Mouse (Mus musculus): Measurements from ENCODE around the gene Zfp935. TPM values are rescaled to one million over a fixed set of nuclear protein-coding genes. Genes with fewer than 3 reads are reported as not detected.
"Not testable (repeated sequence)": the region's sequence is repeated elsewhere in the genome, so short reads cannot be mapped to it uniquely, and the experiment has no call there.

Zfp935 gene
- total RNA-seq (2021): not detected
- long read RNA-seq, experiment 1: 0 reads
- long read RNA-seq, experiment 2: 0 reads

DNA sequence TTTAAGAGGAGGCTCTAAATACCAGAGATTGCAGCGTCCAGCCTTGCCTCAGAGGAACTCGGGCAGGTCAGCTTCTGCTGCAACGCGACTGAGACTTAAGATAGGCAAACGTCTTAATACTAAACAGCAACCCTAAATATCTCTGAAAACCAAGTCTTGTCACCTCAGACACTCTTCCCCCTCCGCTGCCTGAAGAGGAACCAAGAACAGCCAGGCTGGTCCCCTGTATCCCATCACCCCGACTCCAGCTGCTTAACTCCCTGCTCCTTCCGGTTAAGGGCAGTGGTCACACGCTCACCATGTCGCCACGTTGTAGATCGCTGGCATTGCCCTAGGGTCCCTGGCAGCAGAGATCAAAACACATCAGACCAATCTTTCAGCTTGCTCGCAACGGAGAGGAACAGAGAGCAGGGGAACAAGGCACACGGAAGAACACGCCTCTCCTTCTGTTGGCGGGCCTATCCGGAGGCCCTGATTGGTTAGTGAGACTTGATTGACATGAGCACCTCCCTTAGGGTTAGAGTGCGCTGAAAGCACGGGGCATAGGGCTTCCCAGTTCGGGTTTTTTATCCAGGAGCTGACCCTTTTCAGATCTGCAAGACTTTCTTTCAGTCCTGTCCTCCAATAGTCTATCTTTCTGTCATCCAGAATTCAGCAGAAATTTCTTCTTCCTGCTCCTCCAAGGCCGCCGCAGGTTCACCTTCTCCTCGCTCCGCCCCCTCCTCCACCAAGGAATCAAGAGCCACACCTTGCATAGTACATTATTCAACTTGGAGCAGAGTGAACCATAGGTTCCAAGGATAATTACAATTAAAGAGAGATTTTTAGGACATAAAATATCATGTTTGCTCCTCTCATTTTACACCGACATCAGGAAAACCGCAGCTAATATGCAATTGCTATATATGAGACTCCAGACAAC is at the start of gene Zfp935:
Gene Zfp935, minus strand, starts transcription at position 323 of the 922 bp plus-strand sequence.
- DNase-seq: peak; percentile 68 to 75
- intact Hi-C loops (cut with DNase I): not testable (repeated sequence)

DNA sequence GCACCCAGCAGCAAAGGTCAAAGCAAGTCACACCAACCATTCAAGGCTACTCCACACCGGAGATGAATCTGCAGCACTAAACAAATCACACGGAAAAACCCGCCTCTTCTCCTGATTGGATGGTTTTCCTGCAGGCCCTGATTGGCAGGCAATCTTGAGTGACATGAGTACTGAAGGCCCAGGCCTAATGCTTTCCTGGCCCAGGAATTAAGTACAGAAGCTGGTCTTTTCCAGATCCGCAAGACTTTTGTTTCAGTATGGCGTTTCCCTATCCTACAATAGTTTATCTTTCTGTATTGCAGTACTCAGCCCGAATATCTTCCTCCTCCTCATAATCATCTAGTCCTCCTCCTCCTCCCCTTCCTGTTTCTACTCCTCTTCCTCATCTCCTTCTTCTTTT is 12.8 kb upstream of the Zfp935 start, which contains the start of gene Zfp934:
Gene Zfp934, minus strand, starts transcription at position 101 of the 400 bp plus-strand sequence.
- intact Hi-C loops (cut with DNase I); DNase-seq: not testable (repeated sequence)

DNA sequence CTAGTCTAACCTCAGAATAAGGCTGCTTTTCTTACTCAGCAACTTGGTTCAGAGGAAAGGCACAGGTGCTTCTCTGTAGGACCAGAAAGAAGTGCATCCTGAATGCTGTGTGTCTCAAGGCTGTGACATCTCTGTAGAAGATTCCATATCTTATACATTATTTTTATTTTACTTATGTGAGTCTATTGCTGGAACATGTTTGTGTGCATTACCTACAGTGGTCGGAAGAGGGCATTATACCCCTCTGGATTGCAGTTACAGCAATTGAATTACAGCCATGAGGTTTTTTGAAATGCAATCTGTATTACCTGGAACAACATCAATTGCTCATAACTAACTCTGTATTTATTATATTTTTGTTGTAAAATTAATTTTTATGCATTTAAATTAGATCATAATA is 3.4 kb upstream of the Zfp935 start:
- intact Hi-C loops (cut with DNase I): loop anchor here (10.0 kb wide), 1 partner anchor 293 kb away; the partner anchor contains the start of gene Fbp2
- DNase-seq: peak; percentile 1 to 23

DNA sequence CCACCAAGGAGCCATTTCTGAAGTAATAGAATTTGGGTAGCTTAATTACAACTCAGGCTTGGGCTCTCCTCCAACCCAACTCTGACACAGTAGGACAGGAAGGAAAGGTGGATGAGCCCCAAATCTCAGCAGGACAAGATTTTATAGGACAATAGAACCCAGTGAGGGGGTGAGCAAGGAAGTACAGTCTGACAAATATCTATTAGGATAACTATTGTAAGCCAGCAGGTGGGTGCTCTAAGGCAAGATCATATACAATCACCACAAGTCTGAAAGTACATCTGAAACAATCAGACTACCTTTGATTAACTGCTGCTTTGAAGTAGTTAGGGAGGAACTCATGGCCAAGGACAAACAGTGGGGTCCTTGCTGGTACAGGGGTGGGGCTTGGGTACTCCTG is 28.2 kb downstream of the Zfp935 start:
- intact Hi-C loops (cut with DNase I); DNase-seq: not testable (repeated sequence)

GRCm38 (mm10) chr13:62510641-62511420 is 47.5 kb downstream of the Zfp935 start:
- intact Hi-C loops (cut with DNase I); DNase-seq: not testable (repeated sequence)

GRCm38 (mm10) chr13:62472661-62473060 is 85.7 kb downstream of the Zfp935 start:
- intact Hi-C loops (cut with DNase I); DNase-seq: not testable (repeated sequence)

GRCm38 (mm10) chr13:62469947-62470346 is 88.4 kb downstream of the Zfp935 start:
- intact Hi-C loops (cut with DNase I): loop anchor here (10.0 kb wide), 1 partner anchor 385 kb away; the partner anchor contains the start of gene Fbp2
- DNase-seq: peak in 1 of 2 experiments; percentile 33

DNA sequence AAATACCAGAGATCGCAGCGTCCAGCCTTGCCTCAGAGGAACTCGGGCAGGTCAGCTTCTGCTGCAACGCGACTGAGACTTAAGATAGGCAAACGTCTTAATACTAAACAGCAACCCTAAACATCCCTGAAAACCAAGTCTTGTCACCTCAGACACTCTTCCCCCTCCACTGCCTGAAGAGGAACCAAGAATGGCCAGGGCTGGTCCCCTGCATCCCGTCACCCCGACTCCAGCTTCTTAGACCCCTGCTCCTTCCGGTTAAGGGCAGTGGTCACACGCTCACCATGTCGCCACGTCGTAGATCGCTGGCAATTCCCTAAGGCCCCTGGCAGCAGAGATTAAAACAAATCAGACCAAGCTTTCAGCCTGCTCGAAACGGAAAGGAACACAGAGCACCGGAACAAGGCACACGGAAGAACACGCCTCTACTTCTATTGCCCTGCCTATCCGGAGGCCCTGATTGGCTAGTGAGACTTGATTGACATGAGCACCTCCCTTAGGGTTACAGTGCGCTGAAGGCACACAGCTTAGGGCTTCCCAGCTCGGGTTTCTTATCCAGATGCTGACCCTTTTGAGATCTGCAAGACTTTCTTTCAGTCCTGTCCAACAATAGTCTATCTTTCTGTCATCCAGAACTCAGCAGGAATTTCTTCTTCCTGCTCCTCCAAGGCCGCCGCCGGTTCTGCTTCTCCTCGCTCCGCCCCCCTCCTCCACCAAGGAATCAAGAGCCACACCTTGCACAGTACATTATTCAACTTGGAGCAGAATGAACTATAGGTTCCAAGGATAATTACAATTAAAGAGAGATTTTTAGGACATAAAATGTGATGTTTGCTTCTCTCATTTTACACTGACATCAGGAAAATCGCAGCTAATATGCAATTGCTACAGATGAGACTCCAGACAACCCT is 91.6 kb downstream of the Zfp935 start, which contains the start of gene Gm49359:
Gene Gm49359, minus strand, starts transcription at position 409 of the 911 bp plus-strand sequence.
- intact Hi-C loops (cut with DNase I): loop anchor here (10.0 kb wide), 1 partner anchor 388 kb away; the partner anchor contains the start of gene Fbp2
- DNase-seq: peak; percentile 85 to 90

Small RNA genes lying within 50 kb of the gene (microRNA-seq; reads per million reads assigned to microRNA genes)
- gene Gm22256: 0 reads per million in 2 experiments

Other genes starting within 250 kb of the Zfp935 start
- gene Gm3604, start 175.3 kb downstream of the Zfp935 start, total RNA-seq (2021): under 1 TPM; 0.54 to 0.84 TPM
- 1 to 10 TPM; 7.7 TPM for gene Gm49359, start 91.7 kb downstream of the Zfp935 start, total RNA-seq (2021)
- gene Zfp934, start 12.7 kb upstream of the Zfp935 start, total RNA-seq (2021): 1 to 10 TPM; 3.5 TPM
- 1 to 10 TPM; 1.0 to 1.2 TPM for gene 6720489N17Rik, start 65.7 kb upstream of the Zfp935 start, total RNA-seq (2021)
- 1 to 10 TPM; 3.0 to 4.0 TPM for gene Platr25, start 202.2 kb upstream of the Zfp935 start, total RNA-seq (2021)
- gene Gm5141, start 227.3 kb upstream of the Zfp935 start, total RNA-seq (2021): 1 to 10 TPM; 1.1 to 2.1 TPM